Mouse (Mus musculus): ENCODE results near the gene Fcrla. TPM values are rescaled to one million over a fixed set of nuclear protein-coding genes. Genes with fewer than 3 reads are reported as not detected.
A peak's percentile ranks its signal among the peaks of the same experiment; 100 is the strongest.

Gene Fcrla
- total RNA-seq, 2 experiments from 2014 or later: not detected

DNA sequence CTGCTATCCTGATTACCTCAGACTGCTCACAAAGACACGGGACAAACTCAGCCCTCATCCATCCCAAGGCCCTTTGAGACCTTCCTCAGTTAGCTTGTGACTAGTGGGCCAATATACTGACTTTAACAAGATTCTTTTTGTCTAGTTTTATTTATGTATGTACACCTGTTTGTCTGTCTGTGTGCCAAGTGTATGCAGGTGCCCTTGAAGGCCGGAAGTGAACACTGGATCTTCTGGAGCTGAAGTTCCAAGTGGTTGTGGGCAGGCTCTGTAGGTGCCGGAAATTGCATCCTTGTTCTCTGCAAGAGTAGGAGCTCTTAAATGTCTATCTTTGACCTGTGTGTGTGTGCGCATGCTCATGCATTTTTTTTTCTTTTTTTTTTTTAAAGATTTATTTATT lies 1.9 kb upstream of the Fcrla start:
- no peak for DNase-seq (ENCODE audit: low spot score)

DNA sequence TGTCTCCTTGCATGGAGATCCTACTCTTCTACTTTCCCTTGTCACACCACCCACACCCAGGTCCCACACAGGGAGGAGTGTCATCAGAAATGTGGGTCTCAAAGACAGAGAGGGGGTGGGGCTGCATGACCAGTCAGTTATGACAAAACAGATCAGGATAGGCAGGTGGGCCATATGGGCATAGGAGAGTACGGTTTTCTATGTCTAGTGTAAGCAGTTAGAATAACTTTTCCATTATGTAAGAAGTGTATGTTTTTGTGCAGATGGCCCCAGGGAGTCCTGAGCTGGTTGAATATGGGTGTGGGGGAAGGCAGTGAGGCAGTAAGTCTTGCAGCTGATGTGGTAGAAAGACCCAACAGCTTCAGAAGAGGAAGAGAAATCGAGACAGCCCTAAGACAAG lies 1.1 kb upstream of the Fcrla start:
- no peak for DNase-seq (ENCODE audit: low spot score)

DNA sequence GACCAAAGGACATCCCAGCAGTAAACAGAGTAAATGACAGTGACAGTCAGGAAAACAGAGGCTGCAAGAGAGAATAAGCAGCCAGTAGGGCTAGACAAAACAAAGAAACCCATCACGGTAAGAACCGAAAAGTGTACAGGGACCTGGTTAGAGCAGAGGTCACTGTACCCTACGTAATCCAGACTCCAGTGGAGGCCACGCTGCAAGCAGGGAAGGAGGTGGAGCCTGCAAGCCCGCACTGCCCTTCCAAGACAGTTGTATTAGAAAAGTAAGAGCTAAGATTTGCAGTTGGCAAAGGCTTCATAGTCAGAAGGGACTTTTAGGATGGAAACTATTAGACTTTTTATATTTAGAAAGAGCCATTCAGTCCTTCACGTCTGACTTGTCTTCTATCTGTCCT lies 442 bp downstream of the Fcrla start:
- no peak for DNase-seq (ENCODE audit: low spot score)

DNA sequence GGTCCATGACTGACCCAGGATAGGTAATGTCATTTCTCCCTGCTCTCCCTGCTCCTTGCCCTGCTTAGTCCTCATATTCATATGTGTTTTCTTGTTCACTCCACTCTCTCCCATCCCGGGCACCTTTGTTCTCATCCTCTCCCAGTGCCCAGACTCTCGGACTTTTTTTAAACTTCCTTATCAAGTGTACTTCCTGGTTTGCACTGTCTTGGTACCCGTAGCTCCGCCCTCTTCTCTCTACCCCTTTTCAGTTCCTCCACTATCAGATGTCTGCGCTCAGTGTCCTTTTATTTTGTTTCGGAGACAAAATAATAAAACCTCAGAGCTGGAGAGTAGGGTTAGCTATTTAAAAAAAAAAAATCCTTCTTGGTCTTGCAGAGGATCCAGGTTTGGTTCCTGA lies 2.9 kb downstream of the Fcrla start:
- peak; percentile 7 for DNase-seq (ENCODE audit: low spot score)

DNA sequence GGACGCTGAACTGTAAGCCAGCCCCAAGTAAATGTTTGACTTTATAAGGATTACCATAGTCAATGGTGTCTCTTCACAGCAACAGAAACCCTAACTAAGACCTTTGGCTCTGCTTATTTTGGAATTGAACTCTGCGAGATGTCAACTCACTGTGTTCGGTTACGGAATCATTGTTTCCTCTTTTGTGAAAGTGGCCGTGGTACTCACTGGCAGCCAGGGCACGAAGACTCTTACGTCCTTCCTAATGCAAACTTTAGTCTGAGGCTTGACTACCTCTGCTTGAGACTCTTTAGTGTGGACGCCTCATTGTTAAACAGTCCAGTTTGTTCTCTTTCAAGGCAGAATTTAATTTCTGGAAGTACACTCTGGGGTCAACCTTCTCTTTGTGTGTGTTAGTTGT lies 8.1 kb downstream of the Fcrla start:
- DNase-seq (ENCODE audit: low spot score): no peak

DNA sequence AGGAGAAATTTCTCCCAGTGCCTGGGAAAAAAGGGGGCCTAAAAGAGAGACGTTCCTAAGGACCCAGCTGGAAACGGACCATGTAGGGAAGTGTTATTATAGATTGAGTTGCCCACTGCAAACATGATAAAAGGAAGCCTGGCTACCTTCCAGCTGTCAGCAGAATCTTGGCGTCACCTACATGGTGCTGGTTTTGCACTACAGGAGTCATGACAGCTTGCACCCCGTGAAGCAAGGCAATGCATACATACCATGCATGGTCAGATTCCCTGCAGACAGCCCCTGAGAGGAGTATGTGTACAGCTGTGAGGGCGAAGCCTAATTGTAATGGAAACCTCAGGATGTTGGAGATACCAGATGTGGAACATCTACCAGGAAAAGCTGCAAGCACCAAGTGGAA lies 11.7 kb downstream of the Fcrla start:
- no peak for DNase-seq (ENCODE audit: low spot score)

DNA sequence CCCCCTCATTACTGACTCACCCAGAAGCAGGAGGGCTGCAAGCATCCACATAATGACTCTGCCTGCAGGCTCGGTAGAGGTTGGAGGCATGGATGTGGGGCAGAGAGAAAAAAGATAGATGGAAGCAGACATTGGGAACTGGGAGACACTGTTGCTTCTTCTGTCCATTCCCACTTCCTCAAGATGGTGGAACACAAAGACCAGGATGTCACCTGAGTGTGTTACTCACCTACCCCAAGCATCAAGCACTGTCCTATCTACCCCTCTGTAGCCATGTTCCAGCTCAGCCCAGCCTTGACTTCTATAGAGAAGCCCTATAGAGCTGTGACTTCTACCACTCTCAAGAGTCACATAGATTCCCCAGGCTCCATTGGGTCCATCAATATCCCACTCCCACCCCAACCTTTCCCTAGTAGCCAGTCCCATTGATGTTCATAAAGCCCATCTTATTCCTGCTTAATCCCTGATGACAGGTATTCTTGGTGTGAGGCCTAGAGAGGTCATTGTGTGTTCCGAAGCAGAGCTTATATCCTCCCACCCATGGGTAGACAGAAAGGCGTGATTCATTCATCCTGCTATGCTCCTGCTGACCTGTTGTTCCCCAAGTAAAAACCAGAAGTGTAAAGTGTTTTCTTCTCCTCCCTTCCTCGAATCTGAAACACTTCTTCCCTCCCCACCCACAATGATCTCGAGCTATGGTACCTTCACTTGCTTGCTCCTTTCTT lies 14.3 kb downstream of the Fcrla start, which contains the start of gene Fcrlb:
TSS of gene Fcrlb (minus strand) at position 51 of the 725 bp plus-strand sequence.
- DNase-seq (ENCODE audit: low spot score): no peak

DNA sequence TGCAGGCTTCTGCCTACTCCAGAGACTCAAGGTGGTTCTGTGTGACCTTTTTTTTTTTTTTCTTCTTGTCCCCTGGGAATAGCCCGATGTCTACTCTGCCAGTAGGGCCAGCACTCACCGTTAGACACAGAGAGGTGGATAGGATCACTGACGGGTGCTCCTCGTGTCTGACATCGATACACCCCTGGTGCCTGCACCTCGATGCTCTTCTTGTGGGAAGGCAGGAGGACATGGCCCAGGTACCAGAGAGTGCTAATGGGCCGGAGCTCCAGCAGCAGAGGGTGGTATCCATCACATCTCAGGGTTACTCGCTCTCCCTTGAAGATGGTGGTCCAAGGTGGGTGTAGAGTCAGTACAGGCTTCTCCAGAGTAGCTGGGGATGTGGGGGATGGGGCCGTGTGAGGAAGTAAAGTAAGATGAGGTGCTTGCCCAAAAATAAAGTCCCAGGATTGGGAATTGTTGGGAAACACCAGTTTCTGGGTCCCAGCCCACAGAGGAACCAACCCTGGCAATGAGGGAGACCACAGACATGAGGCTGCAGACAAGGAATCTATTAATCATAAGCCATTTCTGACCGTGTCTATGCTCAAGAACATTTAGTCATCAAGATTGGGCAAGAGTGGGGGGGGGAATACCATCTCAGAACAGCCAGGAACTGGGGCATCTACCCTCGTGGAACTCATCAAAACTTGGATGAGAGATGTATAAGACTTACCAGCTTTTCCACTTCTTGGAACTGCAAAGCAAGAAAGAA lies 15.3 kb downstream of the Fcrla start:
- DNase-seq (ENCODE audit: low spot score): no peak

DNA sequence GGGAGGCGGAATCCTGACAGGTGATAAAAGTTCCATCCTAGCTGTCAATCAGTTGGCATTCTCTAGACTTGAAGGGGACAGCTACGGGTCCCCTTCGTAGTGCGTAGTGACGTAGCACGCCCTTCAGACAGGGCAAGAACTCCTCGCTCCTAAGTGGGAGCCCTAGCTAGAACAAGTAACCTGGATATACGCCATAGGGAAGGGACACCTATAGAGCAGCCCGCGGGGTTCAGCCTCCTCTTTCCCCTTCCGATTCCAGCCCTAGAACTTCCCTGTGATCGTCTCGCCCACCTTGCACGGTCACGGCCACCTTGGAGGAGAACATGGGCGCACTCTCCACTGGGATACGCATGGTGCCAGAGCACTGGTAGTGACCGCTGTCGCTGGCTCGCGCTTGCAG lies 19.0 kb downstream of the Fcrla start:
- no peak for DNase-seq (ENCODE audit: low spot score)

DNA sequence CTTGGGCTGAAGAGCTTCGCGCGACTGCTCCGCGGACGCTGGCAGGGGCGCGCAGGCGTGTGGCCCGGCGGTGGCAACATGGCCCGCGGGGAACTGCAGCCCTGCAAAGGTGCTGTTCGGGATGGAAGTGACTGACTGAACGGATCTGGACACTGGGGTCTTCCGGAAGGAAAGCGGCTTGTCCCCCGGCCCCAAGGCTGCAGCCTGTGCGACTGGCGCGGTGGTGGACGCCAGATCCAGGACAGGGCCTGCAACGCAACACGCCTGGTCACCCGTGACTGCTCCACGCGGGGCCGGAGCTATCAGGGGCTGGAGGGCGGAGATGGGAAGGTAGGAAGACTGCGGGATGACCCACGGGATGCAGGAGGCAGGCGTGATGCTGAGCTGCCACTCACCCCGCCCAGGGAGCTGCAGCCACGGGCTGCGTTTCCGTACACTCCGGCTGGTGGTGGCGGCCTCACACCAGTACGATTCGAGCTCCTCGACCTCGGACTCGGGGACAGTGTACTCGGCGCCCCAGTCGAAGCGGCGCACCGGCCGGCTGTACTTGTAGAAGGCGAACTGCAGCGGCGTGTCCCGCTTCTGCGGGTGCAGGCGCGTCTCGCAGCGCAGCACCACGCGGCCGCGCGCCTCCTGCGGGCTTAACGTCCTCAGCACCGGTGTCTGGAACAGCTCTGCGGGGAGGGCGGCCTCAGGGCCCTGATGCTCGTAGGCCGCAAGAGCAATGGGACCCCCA lies 19.8 kb downstream of the Fcrla start:
- DNase-seq (ENCODE audit: low spot score): no peak

DNA sequence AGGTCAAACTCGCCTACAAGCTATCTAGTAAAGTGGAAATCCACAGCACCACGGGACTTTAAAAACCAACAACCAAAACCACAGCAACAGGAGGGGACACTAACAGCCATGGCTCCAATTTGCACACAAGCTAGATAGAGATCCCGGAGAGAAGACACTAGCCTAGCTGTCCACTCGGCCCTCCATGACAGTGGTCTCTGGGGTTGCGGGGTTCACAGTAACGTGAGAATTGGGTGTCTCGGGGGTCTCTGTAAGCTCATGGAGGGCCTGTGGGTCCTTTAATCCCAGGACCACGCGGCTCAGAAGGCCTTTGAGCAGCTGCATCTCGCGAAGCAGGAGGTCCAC lies 20.3 kb downstream of the Fcrla start:
- DNase-seq (ENCODE audit: low spot score): no peak

DNA sequence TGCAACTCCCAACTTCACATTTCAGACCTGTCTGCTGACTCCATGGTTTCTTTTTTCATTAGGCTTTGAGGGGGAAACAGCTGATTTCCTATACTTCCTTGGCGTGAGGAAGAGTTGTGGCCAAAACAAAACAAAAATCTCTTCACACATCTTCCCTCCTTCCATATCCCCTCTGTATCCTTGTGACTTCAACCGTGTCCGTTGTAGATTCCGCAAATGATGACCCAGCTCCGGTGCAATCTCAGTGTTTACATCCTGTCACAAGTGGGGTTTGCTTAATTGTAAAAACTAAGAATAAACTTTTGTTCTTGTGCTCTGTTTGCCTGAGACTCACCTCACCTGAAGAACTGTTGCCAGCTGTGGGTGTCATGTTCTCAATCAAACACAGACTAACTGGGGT lies 23.9 kb downstream of the Fcrla start:
- no peak for DNase-seq (ENCODE audit: low spot score)

DNA sequence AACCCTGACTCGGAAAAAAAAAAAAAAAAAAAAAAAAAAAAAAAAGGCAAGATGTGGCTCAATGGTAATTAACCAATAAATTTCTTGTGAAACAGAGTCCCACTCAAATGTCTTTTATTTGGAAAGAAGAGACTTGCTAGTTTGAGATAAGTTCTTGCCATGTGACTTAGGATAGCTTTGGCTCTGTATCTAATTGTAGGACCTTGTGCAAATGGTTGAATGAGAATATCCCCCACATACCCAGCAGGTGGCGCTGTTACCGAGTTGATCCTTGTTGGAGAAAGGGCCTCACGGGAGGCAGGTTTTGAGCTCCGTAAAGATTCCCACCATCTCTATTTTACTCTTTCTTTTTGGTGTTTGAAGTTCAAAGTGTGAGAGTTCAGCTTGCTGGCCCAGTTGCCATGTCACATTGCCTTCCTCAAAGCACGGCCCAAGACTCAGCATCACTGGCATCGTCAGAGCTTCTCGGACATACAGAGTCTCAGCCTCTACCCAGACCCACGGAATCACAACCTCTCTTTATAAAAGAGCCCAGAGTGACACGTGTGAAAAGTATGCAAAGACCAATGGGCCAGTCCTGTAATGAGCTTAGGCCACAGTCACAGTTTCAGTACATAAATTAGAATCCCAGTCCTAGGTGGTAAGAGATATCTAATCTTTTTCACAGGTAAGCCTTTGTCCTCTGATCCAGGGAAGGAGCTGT lies 25.7 kb downstream of the Fcrla start:
- peak; percentile 82 for DNase-seq (ENCODE audit: low spot score)

DNA sequence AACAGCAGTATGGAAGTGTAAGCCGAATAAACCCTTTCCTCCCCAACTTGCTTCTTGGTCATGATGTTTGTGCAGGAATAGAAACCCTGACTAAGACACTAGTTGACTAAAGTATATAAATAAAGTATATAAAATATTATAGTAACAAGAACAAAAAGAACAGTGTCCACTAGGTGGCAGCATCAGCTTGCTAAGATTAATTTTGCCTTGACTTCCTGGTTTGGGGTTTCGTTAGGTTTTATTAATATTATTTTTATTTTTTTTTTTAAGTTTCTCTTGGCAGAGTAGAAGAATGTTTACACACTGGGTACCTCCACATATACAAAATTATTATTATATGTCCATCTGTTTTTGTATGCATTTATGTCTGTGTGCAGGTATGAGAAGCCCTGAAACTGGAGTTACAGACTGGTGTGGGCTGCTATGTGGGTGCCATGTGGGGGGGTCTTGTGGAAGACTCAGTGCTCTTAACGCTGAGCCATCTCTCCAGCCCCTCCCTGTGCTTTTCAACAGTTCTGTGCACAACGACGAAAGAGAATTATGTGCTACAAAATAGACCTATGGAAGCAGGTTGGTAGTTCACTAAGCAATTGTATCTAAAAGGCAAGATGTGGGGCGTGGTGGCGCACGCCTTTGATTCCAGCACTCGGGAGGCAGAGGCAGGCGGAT lies 26.4 kb downstream of the Fcrla start:
- peak; percentile 52 for DNase-seq (ENCODE audit: low spot score)

DNA sequence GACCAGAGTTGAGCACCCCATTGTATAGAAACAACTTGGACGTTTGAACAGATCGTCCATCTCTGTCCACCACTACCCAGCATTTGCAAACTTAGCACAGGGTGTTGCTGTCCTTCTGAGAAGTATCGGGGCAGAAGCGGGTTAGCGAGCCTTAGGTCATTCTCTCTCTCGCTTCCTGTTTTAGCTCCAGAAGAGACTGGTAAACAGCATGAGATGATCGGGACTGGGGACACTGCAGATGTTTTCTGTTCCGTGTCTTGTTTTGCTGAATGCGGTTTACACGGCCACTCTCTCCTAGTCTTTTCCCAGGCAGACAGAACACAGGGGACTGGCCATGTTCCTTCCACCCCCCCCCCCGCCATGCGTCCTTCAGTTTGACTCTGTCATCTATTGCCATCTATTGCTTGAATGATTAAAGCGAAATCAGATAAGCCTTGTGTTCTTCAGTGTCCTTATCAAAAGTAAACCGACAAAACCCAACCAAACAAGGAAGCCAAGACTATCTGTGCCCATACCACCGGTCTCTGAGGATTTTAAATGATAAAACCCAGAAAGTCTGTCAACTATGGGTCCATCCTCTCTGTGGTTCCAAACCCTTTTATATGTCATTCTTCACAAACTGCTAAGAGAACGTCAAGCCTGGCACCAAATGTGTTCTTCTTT lies 28.8 kb downstream of the Fcrla start:
- no peak for DNase-seq (ENCODE audit: low spot score)

DNA sequence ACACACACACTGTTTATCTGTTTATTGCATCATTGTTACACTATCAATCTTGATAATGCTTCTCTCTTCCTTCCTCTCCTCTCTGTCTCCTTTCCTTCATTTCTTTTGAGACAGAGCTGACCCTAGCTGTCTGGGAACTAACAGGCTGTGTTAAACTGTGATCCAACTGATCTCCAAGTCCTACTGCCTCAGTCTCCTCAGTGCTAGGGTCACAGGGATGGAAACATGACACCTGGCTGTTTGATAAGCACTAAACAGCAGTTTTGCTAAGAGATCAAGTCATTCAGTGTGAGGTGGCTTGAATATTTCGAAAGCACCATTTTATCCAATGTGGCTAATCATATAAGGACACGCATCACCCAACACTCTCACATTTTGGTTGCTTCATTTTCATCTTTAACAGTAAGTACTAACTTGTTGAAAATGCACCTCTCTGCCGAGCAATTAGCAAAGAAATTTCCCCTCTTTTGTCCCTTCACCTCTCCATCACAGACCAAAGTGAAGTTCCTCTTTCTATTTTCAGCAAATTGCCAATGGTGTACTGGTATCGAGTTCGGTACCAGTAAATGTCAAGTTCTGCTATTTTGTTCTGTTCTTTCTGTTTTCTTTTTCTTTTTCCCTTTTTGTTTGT lies 30.6 kb downstream of the Fcrla start:
- DNase-seq (ENCODE audit: low spot score): no peak

DNA sequence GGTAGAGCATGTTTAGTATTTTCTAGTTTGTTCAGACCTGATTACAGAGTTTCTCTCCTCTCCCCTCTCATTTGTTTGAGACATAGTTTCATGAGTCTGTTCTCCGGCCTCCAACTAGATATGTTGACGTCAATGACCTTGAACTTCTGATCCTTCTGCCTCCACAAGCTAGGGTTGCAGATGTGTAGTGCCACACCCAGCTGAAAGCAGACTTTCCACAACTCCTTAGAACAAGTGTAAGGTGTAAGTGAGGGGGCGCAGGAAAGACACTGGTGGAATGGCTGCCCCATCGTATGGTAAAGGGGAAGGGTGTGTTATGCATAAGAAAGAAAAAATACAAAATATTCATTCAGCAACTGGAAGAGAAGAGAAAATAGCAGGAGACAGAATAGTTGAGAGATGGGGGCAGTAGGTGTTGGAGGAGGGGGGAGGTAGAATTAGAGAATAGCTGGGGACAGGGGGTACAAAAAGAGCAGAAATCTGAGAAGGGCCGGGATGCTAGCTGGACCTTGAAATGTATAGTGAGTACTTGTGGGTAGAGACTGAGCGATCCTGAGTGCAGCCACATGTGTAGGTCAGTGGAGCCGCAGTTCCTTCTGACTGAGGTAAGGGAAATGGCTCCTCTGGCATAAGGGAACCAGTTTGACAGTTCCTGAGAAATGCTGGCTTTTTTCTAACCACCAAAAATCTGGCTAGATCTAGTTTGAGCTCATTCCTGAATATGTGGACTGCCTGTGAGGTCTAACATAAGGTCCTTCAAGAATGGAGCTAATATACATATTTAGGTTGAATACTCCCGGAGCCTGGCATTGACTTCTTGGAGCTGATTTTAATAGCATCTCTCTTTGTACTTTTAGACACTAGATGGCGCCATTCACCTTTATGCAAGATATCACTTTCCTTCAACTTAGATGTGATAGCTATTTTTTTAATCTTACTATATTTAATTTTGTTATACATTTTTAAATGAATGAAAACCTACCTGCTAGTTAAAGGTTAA lies 32.5 kb downstream of the Fcrla start:
- peak; percentile 24 for DNase-seq (ENCODE audit: low spot score)

DNA sequence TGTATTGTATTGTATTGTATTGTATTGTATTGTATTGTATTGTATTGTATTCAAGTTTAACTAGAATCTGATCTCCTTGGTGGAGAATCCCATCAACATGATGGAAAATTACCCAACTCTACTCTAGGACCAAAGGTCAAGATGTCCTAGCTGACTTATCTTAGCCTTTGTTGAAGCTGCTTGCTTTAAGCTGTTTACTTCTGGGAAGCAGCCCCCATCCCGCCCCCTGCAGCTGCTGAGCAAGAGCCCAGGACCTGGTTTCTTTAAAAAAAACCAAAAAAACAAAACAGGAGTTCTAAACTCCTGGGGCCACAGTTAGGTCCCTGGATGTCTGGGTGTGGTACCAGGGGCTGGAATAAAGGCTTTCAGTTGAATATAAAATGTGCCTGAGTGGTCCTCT lies 35.1 kb downstream of the Fcrla start:
- DNase-seq (ENCODE audit: low spot score): no peak

DNA sequence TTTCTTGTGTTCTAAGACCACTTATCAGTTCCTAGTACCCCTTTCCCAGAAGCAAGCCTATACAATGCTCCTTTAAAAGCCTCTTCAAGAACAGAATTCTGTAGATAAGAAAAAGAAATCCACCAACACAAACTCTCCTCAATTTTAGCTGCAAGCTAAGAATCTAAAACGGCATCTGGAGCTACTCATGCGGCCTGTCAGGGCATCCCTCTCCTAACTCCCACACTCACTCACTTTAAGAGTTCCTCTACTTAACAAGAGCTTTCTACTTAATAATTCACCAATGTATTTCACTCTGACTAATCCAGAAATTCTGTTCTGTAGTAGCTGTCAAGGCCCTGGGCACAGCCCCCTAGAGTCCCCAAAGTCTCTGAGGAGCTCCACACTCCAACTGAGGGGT lies 35.7 kb downstream of the Fcrla start:
- DNase-seq (ENCODE audit: low spot score): no peak

All from gastrocnemius, adult 18-20 months (tissue).